Mouse (Mus musculus): Measurements from ENCODE around the gene Ppp1r1b.

The Ppp1r1b gene

DNA sequence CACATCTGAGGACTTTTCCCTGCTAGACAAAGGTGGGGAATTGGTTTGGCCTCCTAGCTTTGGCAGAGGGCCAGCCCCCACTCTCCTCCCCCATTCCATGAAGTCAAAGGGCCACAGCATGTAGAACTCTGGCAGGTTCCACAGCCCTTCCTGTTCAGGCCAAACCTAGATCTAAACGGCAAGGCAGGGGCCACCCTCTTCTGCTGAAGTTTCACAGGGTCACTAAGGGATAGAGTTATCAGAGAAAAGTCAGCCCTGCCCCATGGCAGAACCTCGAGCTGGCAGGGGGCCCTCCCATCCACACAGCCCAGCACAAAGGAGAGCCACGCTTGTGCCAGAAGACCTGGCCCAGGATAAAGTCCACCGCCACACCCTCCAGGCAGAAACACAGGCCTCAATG lies 46.8 kb downstream of the Ppp1r1b start:
- no peak for DNase-seq (ENCODE audit: low spot score)

DNA sequence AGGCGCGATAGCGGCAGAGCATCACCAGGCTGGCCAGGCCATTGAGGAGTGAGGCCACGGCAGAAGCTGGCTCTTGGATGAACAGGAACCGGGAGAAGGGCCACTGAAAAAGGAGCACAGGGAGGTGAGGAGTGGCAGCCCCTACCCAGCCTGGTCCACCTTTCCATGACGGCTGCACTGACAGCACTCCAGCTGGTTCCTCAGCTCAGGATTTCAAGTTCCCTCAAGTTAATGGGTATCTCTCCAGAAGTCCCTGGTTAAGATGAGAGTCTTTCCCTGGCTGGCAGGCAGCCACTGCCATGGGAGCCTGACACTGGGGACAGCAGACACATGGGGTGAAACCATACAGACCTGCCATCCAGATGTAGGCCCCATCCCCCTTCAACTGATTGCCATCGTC lies 49.7 kb downstream of the Ppp1r1b start:
- DNase-seq (ENCODE audit: low spot score) = no peak

DNA sequence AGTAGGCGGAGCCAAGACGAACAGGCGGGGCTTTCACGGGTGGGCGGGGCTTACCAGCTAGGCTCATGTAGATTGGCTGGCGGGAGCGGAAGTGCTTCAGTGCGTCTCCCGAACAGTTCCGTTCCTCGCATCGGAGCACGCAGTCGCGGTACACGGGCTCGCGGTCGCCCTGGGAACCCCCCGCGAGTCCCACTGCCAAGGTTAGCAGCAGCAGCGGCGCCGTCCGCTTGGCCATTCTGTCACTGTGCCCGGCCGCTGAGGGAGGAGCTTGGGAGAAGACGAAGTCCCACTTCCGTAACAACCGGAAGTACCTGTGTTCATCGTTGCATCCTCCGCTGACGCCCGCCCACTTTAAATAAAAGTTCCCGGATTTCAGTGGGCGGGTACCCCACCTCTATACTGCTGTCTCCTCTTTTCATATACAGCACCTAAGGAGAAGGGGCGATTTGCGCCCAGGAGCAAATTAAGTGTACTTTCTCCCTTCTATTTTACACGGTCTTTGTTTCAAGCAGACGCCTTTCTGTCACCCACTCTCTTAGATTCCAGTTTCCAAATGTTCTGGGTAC lies 52.0 kb downstream of the Ppp1r1b start, which contains the start of gene Pgap3:
Gene Pgap3, minus strand, starts transcription at position 330 of the 566 bp plus-strand sequence.
- peak; percentile 86 for DNase-seq (ENCODE audit: low spot score)

DNA sequence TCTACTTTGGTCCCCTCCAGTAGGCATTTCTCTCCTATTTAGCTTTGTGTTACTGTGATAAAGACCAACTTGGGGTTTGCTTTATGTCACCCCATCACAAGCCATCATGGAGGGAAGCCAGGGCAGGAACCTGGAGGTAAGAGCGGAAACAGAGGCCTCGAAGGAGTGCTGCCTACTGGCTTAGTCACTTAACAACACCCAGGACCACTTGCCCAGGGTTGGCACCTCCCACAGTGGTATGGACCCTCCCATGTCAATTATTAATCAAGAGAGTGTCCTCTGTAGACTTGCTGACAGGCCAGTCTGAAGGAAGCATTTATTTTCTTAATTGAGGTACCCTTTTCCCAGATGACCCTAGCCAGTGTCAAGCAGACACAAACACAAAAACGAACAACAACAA lies 52.6 kb downstream of the Ppp1r1b start:
- DNase-seq (ENCODE audit: low spot score) = no peak

DNA sequence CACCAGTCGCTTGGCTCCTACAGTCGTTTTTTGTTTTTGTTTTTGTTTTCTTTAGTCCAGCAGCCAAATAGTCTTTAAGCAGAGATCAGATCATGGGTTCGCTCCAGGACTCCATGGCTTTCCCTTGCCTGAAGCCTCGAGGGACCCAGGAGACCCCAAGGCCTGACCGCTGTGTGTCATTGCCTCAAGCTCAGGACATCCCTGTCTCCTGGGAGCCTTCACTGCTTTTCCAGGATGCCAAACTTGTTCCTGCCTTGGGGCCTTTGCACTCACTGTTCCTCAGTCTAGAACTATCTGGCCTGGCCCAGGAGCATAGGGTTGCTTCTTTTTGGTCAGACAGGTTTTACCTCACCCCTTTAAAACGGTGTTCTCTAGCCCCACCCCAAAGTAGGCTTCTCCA lies 58.4 kb downstream of the Ppp1r1b start:
- no peak for DNase-seq (ENCODE audit: low spot score)
